Mouse (Mus musculus) MEL-GATA-1-ER (cell line): ENCODE data around the gene Fam49a.
"Not testable (repeated sequence)": the region's sequence is repeated elsewhere in the genome, so short reads cannot be mapped to it uniquely, and the experiment has no call there.

Experiments used
- DNase-seq: peaks from one replicate; pipeline ENCODE4 v3.0.0-alpha.2; 2012; ENCODE audit warnings: low read depth; ENCODE audit errors: extremely low read depth

The Fam49a gene

DNA sequence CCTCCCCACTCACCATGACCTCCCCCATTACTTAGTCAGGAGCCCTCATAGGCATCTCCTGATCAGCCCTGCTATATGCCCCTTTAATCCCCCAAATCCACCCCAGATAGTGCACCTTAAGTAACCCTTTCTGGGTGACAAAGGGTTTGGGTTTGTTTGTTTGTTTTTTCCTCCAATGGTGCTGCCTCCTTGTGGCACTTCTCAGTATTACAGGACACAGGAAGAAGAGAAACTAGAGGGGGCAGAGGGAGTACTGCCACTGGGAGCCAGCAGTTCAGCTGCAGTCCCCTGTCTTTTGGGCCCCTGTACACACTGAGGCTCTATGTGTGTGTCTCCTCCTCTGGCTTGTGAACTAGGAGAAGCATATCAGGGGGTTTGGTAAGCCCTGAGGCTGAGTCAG lies 51.5 kb downstream of the Fam49a start:
- DNase-seq: no peak

DNA sequence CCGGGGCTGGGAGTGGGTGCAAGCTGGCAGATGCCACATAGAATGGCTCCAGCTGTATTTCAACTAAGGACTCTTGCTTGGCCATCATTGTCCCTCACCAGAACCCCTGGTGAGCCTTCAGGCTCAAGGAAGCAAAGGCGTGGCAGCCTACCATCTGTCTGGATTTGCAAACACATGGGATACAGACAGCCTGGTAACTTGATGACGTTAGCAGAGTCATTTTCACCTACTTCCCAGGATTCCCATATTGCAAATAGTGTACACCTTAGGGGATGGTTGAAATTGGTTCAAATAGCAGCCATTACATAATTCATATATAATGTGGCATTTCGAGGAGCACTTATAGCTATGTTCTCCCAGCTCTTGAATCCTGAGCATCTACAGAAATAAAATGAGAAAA lies 52.0 kb downstream of the Fam49a start:
- no peak for DNase-seq

DNA sequence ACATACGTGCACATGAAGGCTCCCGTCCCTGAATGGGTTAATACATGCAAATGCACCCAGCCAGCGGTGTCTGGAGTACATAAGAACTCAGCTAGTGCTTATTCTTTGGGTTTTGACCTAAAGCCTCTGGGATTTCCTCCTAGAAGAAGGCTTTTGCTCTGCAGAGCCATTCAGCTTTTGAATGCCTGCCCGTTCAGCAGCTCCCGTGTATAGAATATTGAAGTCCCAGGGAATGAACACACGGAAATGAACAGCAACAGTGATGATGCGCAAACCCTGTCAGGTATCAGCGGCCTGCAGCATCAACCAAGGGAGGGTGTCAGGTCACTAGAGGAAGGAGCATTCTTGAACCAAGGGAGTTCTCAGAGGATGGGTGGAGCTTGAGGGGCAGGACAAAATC lies 52.4 kb downstream of the Fam49a start:
- DNase-seq: no peak

DNA sequence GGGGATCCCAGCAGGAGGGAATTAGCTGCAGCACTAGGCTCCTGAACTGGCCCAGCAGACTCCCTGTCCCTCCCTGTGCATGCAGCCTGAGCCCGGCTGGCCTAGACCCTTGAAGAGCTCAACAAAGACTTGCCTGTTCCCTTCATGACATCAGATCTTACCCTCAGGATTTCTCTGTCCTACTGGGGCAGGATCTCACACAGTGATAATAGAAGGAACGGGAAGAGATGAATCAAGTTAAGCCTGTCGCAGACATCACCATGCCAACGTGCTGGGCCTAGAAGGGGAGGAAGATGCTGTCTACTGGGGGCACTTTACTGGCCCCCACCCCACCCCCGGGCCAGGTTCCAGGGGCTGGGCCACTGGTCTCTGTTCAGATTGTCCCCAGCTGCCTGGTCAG lies 53.1 kb downstream of the Fam49a start:
- DNase-seq: no peak

DNA sequence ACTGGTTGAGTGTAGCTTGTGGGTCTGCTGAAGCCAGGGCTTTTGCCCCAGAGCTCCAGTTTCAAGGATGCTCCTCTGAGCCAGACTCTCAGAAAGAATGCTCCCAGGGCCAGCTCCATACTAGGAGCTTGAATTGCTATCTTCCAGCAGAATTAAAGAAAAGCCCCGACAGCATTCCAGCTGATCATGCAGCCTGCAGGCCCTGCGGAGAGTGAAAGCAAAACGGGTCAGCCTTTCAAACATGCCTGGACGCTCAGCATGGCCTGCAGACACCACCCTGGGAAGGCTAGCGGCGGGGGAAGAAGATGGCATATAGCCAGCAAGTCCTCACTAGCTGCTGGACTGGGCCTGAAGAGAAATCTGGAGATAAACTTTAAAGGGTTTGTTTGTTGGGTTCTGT lies 55.0 kb downstream of the Fam49a start:
- no peak for DNase-seq

DNA sequence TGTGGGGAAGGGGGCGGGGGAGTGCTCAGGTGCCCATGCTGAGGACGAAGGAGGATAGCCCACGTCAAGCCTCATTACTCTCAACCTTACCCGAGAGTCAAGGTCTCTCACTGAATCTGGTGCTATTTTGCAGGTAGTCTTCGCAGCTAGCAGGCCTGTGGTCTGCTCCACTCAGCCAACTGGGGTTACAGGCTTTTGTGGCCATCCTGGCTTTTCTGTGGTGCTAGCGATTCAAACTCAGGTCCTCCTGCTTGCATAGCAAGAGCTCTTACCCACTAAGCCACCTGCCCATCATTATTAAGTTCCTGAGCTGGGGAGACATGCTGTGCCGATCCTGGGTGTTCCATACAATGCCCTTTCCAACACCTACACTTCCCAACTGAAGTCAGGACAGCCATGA lies 55.7 kb downstream of the Fam49a start:
- DNase-seq: no peak

DNA sequence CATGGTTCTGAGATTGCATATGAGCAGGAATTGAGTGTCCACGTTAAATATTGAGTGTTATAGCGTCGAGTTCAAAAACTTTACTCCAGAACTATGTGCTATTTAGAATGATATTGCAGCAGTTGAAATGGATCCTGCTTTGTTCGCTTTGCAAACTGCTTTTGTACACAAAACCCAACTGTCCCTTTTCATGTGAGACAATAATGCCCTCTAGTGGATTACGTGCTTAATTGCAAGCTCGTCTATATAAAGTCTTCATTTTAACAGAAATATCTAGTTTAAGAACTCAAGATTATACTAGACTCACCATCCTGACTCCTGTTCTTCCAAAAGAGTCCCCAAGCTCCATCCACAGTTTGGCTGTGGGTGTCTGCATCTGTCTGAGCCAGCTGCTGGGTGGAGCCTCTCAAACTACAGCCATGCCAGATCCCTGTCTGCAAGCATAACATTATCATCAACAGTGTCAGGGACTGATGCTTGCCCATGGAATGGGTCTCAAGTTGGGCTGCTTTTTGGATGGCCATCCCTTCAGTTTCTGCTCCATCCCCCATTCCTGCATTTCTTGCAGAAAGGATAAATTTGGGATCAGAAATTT lies 56.3 kb downstream of the Fam49a start:
- peak; percentile 28 for DNase-seq

DNA sequence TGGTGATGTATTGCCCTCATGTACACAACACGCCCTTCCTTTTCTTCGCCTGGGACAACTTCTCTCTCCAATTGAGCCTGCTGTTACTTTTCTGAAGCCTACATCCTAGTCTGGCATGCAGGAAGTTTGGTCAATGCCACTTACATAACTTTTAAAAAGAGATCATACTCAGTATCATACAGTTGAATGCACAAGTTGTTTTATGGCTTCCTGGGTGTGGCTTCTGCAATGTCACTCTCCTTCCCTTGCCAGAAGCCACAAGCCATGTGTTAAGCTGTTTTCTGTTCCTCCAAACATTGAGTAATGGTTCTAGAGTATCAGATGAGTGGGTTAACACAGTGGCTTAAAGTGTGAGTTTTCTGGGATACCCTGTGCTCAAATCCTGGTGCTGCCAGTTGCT lies 58.8 kb downstream of the Fam49a start:
- peak; percentile 47 for DNase-seq

DNA sequence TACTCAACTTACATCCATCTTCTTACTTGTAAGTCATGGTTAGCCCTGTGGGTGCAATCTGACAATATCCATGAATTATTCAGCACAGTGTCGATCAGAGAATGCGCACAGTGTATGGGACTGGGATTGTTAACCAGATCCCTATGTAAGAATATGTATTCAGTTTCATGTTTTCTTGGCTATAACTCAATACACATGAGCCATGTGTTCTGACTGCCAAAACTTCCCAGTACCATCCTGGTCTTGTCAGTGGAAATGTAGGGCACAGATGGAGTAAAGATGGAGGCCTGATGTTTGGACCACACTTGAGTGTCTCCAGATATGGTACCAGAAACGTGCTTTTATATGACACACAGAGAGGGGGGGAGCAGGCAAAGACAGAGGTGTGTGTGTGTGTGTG lies 59.2 kb downstream of the Fam49a start:
- DNase-seq: no peak

DNA sequence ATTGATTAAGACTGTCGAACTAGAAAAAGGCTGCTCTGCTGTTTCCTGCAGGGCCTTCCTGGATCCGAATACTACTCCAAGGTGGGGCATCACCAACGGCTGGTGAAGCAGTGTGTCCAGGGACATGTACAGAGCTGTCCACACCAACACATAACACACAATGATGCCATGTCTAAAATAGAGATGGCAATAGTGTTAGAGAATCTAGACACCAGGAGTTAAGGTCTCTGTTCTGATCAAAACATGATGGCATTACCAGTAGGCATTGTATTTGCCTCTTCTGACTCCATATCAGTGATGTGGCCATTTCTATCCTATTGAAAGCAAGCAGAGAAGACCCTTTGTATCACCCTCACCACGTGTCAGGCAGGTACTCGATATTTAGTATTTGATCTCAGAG lies 61.1 kb downstream of the Fam49a start:
- DNase-seq: no peak

DNA sequence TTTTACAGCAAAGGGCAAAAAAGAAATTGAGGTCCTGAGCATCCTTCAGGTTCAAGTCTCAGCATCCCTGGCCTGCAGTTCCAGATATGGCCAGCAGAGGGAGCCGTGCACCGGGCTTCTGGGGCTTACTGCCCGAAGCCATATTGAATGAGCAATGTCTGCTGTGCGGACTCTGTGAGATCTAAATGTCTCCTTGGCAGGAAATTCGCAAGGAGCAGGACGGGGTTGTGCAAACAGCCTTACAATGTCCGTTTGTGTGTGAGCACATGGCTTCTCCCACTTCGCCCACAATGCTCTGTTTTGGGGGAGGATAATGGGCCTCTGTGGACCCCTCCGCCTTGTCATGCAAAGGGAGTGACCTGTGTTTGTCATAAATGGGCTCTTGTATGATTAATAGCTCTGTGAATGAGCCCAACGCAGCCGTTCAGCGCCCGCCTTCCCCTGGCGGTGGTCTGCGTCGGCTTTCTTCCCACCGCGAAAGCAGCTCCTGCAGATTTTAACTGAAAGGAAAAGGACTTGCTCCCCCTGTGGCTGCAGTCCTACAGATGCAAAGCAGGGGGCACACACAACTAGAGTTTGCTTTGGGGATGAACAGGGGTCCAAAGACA lies 61.8 kb downstream of the Fam49a start:
- no peak for DNase-seq

DNA sequence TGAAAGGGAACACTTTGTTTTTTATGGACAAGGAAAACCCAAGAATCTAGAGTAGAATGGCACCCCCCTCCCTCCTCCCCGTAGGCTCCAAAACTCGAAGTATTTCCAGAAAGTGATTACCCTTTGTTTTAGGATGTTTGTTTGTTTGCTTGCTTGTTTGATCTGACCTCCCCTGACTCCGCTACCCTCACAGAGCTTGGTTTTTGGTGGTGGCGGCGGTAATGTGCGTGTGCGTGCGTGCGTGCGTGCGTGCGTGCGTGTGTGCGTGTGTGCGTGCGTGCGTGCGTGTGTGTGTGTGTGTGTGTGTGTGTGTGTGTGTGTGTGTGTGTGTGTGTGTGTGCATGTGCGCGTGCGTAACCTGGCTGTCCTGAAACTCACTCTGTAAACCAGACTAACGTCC lies 62.3 kb downstream of the Fam49a start:
- not testable (repeated sequence) for DNase-seq

DNA sequence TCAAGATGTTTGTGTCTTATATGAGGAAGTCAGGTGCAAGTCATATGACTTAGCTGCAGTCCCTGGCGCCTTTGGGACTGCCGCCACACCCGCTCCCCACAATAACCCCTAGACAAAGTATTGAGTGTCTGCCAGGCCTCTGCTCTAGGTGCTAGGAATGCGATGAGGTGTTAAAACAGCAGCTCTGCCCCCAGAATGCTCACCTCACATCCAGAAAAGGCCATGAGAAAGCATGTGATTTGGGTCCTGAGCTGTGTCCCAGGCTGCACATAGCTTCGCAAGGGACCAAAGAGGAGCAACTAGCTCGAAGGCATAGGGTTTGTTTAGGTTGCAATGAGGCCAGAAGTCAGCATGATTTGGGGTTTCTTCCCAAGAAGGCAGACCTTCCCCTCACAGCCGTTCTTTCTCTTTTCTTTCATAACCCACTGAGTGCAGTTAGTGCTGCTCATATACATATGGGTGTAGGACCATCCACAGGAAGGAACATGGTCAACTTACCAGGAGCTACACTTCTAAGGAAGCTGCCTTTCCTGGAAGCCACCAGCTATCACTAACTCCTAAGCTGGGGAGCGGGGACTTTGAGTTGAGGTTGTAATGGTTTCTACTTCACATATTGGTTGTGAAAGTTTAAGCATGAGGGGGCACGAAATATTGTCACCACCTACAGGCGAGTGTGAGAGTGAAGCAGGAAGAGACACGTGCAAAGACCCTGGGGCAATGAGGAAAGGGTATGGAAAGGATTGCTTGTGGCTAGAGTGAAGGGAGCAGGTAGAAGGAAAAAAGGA lies 71.8 kb downstream of the Fam49a start:
- DNase-seq: no peak

DNA sequence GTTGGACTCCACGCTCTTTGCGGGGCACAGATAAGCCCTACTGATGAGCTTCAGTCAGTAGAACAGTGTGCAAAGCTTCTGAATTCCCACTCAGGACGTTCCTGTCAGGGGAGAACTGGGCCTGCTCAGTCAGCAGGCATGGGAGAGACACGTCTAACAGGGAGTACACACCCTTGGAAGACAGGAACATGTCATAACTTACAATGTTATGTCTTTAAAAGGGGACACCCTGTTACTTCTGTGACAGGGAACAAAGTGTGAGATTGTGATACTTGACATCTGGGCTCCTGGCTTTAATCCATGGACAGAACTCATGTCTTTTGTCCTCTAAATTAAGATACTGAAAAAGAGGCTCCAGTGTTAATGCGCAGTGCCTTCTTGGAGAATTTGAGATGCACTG lies 72.5 kb downstream of the Fam49a start:
- no peak for DNase-seq

DNA sequence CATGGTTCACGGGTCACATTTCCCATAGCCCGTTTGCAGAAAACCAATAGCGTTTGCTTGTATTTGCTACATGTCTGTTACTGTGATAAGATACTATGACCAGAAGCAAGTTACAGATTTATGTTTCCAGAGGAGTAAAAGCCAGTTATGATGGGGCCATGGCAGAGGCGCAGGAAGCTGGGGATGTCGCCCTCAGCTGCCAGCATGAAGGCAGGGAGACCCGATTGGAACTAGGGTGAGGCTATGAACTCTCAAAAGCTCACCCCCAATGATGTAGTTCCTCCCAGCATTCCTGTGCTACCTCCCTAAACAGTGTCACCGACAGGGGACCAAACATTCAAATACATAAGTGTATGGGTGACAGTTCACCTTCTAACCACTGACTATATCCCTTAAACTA lies 73.6 kb downstream of the Fam49a start:
- no peak for DNase-seq

DNA sequence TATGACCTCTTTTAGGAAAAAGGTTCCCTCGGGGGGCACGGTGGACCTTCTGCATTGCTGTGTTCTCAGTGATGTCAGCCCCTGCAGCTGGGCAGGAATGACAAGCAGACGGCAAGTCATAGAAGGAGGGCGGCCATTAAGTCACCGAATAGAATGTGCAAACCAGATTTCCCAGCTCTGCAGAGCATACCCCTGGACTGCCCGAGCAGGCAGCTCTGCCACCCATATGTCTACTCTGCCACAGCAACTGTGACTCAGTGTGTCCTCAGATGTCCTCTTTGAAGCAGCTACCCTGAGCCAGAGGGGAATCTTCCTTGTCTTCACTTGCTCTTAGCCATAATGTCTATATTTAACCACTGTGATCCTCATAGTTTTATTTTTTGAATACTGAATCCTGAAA lies 75.4 kb downstream of the Fam49a start:
- no peak for DNase-seq

DNA sequence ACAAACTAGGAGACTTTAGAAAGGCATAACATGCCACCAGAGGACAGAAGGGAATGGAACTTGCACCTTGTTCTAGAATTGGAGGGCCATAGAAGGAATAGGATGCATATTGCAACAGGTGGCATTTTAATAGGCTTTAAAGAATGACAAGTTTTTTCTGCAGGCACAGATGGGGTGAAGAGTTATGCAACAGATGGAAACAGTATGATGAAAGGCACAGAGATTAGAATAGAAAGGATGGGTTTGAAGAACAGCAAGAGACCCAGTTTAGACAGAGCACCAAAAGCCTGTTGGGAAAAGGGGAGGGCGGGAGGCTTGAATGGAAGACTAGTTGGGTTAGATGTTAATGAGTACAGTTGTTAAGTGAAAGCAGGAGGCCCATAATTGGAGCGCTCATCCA lies 81.4 kb downstream of the Fam49a start:
- DNase-seq: no peak

DNA sequence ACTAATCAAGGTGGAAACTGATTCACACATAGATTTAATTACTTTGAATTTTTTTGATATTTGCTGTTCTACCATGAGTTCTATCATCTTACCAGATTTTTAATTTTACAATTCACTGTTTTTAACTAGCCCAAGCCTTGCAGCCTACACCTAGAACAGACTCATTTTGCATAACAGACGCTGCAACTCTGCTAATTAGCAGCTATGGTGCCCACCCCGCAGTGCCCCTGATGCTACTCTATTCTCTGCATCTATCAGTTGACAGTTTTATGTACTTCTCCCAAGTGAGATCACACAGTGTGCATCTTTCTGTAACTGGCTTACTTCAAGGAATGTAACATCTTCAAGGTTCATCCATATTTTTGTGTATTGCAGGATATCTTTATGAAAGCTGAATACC lies 86.7 kb downstream of the Fam49a start:
- DNase-seq: no peak

DNA sequence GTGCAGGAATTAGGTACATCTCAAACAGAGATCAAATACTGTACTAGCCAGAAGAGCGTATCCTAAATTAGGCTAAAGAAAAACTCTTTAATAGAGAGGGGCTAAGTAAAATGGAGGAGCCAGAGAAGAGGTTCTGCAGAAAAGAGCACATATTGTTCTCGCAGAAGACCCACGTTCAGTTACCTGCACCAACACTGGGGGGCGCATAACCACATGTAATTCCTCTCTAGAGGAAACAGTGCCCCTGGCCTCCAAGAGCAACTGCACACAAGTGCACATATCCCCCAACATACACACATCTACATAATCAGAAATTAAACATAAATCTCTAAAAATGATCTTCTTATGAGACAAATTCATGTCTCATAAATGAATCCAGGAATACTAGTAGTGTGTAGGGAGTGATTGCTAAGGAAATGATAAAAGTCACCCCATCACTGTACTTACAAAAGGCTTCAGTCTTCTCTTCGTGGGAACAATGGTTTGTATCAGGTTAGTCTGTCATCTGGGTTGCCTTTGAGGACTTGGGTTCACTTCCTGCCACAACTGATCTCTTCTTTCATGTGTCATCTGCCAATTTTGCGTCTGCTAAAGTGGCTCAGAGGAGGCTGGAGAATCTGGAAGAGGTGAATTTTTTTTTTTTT lies 87.8 kb downstream of the Fam49a start:
- no peak for DNase-seq

DNA sequence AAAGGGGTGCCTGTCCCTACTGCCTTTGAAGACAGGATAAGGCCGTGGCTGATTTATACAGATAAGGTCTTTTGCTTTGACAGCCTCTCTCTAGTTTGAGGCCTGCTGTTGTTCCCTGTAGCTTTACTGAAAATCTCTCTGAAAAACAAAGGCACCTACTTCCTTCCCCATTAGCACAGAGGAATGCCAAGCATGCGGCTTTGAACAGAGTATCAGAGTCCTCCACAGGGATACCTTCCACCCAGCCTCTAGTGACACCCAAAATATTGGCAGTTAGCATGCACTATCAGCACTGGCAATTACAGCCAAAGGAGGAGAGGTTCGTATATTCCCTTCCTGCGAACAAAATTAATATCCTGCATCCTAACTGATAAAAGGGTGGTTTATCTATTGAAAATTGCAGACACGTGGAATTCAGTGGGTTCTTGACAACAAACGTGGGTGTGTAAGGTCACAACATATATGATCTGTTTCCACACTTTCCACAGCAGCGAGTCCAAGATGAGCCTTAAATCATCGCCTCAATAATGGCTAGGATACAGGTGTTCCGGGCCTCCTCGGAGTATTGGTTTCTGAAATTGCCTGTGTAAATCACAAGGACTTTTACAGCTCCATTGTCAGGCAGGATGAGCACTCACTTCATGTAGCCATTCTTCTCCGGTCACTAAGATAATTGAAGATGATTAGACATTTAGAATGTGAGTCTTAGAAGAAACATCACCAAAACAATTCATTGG lies 90.0 kb downstream of the Fam49a start:
- no peak for DNase-seq

DNA sequence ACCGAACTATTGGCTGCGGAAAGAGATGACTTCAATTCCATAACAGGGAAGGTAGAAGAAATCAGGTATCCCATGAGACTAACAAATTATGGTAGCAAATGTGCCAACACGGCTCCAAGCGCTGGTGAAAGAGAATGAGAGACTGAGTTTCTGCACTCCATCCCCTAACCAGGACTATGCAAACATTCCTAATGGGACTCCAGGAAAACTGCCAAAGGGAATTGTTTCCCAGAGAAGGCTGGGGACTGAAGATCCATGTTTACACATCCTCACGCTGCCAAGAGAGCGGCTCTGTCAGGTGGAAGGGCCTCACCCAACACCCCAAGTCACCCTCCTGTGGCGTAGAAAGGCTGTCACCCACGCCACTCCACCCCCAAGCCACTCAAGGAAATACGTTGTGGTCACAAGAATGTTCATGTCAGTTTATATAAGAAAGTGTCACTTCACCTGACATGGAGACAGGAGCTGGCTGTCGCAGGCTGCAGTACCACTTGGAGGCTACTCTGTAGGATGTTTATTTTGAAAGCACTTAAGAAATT lies 92.2 kb downstream of the Fam49a start:
- DNase-seq: no peak

DNA sequence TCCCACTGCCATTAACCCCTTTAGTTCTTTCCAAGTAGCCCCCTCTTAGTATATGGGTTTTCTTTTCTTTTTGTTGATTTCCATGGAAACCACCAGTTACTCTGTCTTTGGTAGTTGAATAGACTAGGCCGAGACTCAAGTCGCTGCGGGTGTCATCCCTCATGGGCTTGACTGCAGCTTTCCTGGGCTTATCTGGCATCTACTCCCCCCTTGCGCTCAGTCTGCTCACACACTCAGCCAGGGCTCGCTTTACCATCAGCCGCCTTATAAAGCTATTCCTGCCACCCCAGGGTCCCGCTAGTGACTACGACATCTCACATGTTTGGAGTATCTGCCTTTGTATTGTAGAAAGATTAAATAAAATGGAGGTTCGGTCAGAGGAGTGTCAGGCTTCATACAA lies 94.1 kb downstream of the Fam49a start:
- no peak for DNase-seq
